Mouse (Mus musculus) small intestine, adult 2 months (tissue): ENCODE measurements at regions not wholly inside any gene's neighbourhood (a gene's known extent, or its start where the extent isn't known, plus 50 kb on each side); places are given as distances from the start of the nearest gene placed in this dataset.

Experiments used
- CTCF ChIP-seq: fragments of 200-500 bp; IDR thresholded peaks from 2 replicates; pipeline ENCODE4 v1.5.1; 2012; ENCODE audit warnings: low read depth, mild to moderate bottlenecking, control low read depth, inconsistent platforms, low read length, moderate library complexity, mixed read lengths; ENCODE audit not compliant: insufficient replicate concordance, insufficient read length; ENCODE audit errors: extremely low read depth
- POLR2A ChIP-seq: fragments of 200-500 bp; IDR thresholded peaks from 2 replicates; pipeline ENCODE4 v1.6.1; 2012; ENCODE audit warnings: low read depth, mild to moderate bottlenecking, control low read depth, inconsistent platforms, low read length, moderate library complexity

- TF ChIP-seq CTCF (no peak), POLR2A (no peak)
These were observed 239.8 kb downstream of the Zfp704 start for GRCm38 (mm10) chr3:9370096-9370495.
